Mouse (Mus musculus) megakaryocyte, embryonic 14.5 days (primary cell): ENCODE results near the gene Entpd3. TPM values are rescaled to one million over a fixed set of nuclear protein-coding genes. Genes with fewer than 3 reads are reported as not detected.

ENCODE experiments used
- H3K27me3 ChIP-seq: replicated peaks from 2 replicates; pipeline ENCODE3; 2012; ENCODE audit warnings: inconsistent platforms
- H3K36me3 ChIP-seq: replicated peaks from 2 replicates; pipeline ENCODE3; 2012; ENCODE audit warnings: low read length, inconsistent platforms, mixed read lengths
- H3K4me1 ChIP-seq: 2 replicates; pipeline ENCODE4 v1.6.1; 2012; ENCODE audit warnings: inconsistent platforms
- H3K4me3 ChIP-seq: replicated peaks from 2 replicates; pipeline ENCODE3; 2012; ENCODE audit warnings: moderate library complexity, mild to moderate bottlenecking, inconsistent platforms
- H3K9me3 ChIP-seq: 2 replicates; pipeline ENCODE4 v1.6.1; 2012; ENCODE audit warnings: inconsistent platforms
- FLI1 ChIP-seq: IDR thresholded peaks from 2 replicates; pipeline ENCODE4 v1.6.1; 2012; ENCODE audit warnings: low read length, inconsistent platforms, mixed read lengths
- GATA1 ChIP-seq: IDR thresholded peaks from 3 replicates; pipeline ENCODE4 v1.6.1; 2012; ENCODE audit warnings: mixed read lengths, low read length, inconsistent platforms, borderline replicate concordance
- polyA plus RNA-seq: library from polyadenylated mRNA; stranded (reverse); fragments of >175 nt; gene quantifications from 2 replicates; pipeline ENCODE4 v1.2.3, GENCODE M21; 2012; ENCODE audit warnings: low replicate concordance; ENCODE audit not compliant: insufficient read depth

Gene Entpd3
- polyA plus RNA-seq, 1 experiment, result not detected

- H3K36me3 ChIP-seq, result no peaks in the 10 kb centered on the region
- no peak for TF ChIP-seq GATA1
- TF ChIP-seq FLI1, result no peak
These were observed 55.2 kb downstream of the Entpd3 start for GRCm38 (mm10) chr9:120594839-120595238.

GRCm38 (mm10) chr9:120595306-120595705 is 55.7 kb downstream of the Entpd3 start:
- TF ChIP-seq FLI1 (no peak), GATA1 (no peak)
- Histone ChIP-seq H3K27me3 (peaks cover 27% of the 10 kb centered on the region), H3K36me3 (no peaks in the 10 kb centered on the region), H3K9me3 (peaks cover 5% of the 10 kb centered on the region), H3K4me1 (peaks cover 7% of the 10 kb centered on the region), H3K4me3 (no peak overlapping the region)

More at GRCm38 (mm10) chr9:120594839-120595238, 55.2 kb downstream of the Entpd3 start:
- Histone ChIP-seq H3K4me3 (no peak overlapping the region), H3K9me3 (peaks cover 5% of the 10 kb centered on the region), H3K27me3 (peaks cover 27% of the 10 kb centered on the region), H3K4me1 (peaks cover 7% of the 10 kb centered on the region)

GRCm38 (mm10) chr9:120601488-120602171 is 62.0 kb downstream of the Entpd3 start:
- Histone ChIP-seq H3K27me3 (peaks cover 13% of the 10 kb centered on the region), H3K9me3 (no peaks in the 10 kb centered on the region), H3K36me3 (no peaks in the 10 kb centered on the region), H3K4me3 (peak overlapping the region; percentile 76), H3K4me1 (peaks cover 15% of the 10 kb centered on the region)
- TF ChIP-seq GATA1, result no peak
- no peak for TF ChIP-seq FLI1

GRCm38 (mm10) chr9:120602172-120602838 is 62.7 kb downstream of the Entpd3 start:
- Histone ChIP-seq H3K4me3 (peak overlapping the region; percentile 76), H3K4me1 (peaks cover 15% of the 10 kb centered on the region), H3K9me3 (peaks cover 4% of the 10 kb centered on the region), H3K27me3 (peaks cover 13% of the 10 kb centered on the region), H3K36me3 (no peaks in the 10 kb centered on the region)
- no peak for TF ChIP-seq GATA1
- no peak for TF ChIP-seq FLI1

- TF ChIP-seq FLI1 (no peak), GATA1 (no peak)
- H3K27me3 ChIP-seq, result peaks cover 14% of the 10 kb centered on the region
- H3K9me3 ChIP-seq, result peaks cover 11% of the 10 kb centered on the region
- H3K4me1 ChIP-seq, result peaks cover 15% of the 10 kb centered on the region
- H3K4me3 ChIP-seq, result peak overlapping the region; percentile 31
- H3K36me3 ChIP-seq, result no peaks in the 10 kb centered on the region
These were observed 63.4 kb downstream of the Entpd3 start for GRCm38 (mm10) chr9:120602839-120603511.

- Histone ChIP-seq H3K4me3 (no peak overlapping the region), H3K27me3 (peaks cover 15% of the 10 kb centered on the region), H3K4me1 (peaks cover 15% of the 10 kb centered on the region), H3K9me3 (peaks cover 16% of the 10 kb centered on the region), H3K36me3 (no peaks in the 10 kb centered on the region)
- no peak for TF ChIP-seq FLI1
These were observed 63.9 kb downstream of the Entpd3 start for GRCm38 (mm10) chr9:120603512-120603908.

- no peak overlapping the region for H3K4me3 ChIP-seq
- peaks cover 21% of the 10 kb centered on the region for H3K9me3 ChIP-seq
- peaks cover 15% of the 10 kb centered on the region for H3K27me3 ChIP-seq
- H3K36me3 ChIP-seq, result no peaks in the 10 kb centered on the region
- peaks cover 15% of the 10 kb centered on the region for H3K4me1 ChIP-seq
- TF ChIP-seq GATA1 (no peak), FLI1 (no peak)
These were observed 64.3 kb downstream of the Entpd3 start for GRCm38 (mm10) chr9:120603956-120604355.

- Histone ChIP-seq H3K4me3 (no peak overlapping the region), H3K4me1 (no peaks in the 10 kb centered on the region), H3K27me3 (peaks cover 15% of the 10 kb centered on the region), H3K36me3 (no peaks in the 10 kb centered on the region), H3K9me3 (peaks cover 47% of the 10 kb centered on the region)
- no peak for TF ChIP-seq GATA1
- TF ChIP-seq FLI1, result no peak
These were observed 71.4 kb downstream of the Entpd3 start for GRCm38 (mm10) chr9:120611055-120611454.

GRCm38 (mm10) chr9:120614059-120614458 is 74.4 kb downstream of the Entpd3 start:
- no peak for TF ChIP-seq GATA1
- peaks cover 25% of the 10 kb centered on the region for H3K9me3 ChIP-seq
- H3K36me3 ChIP-seq, result no peaks in the 10 kb centered on the region
- no peak overlapping the region for H3K4me3 ChIP-seq
- H3K4me1 ChIP-seq, result no peaks in the 10 kb centered on the region
- peaks cover 16% of the 10 kb centered on the region for H3K27me3 ChIP-seq

Other genes with a start within 250 kb of the Entpd3 start
- gene Myrip, start 238.3 kb upstream of the Entpd3 start, polyA plus RNA-seq, result not detected in 2 replicates
- 112 and 150 TPM in 2 replicates for gene Eif1b, start 47.6 kb upstream of the Entpd3 start, polyA plus RNA-seq
- 714 and 1,504 TPM in 2 replicates for gene Rpl14, start 31.6 kb downstream of the Entpd3 start, polyA plus RNA-seq